Mouse (Mus musculus) testis, adult 2 months (tissue): ENCODE data around the gene Cfap157. TPM values are rescaled to one million over a fixed set of nuclear protein-coding genes. Genes with fewer than 3 reads are reported as not detected.

Source experiments
- H3K27ac ChIP-seq: fragments of 200-500 bp; 2 replicates; pipeline ENCODE4 v1.5.1; 2012; ENCODE audit warnings: low read depth, low read length; ENCODE audit not compliant: control insufficient read depth, insufficient read depth
- H3K27me3 ChIP-seq: fragments of 200-500 bp; 2 replicates; pipeline ENCODE4 v1.6.1; 2012; ENCODE audit warnings: mild to moderate bottlenecking, low read length, moderate library complexity; ENCODE audit not compliant: control insufficient read depth, insufficient read depth
- H3K36me3 ChIP-seq: fragments of 200-500 bp; 2 replicates; pipeline ENCODE4 v1.6.1; 2012; ENCODE audit warnings: mild to moderate bottlenecking, low read length; ENCODE audit not compliant: control insufficient read depth, insufficient read depth
- H3K4me1 ChIP-seq: fragments of 200-500 bp; 2 replicates; pipeline ENCODE4 v1.6.1; 2012; ENCODE audit warnings: low read length; ENCODE audit not compliant: control insufficient read depth, insufficient read depth
- H3K4me3 ChIP-seq: fragments of 200-500 bp; 2 replicates; pipeline ENCODE4 v1.5.1; 2012; ENCODE audit warnings: low read depth, mild to moderate bottlenecking, low read length, moderate library complexity, mixed read lengths; ENCODE audit not compliant: control insufficient read depth
- CTCF ChIP-seq: fragments of 200-500 bp; IDR thresholded peaks from 2 replicates; pipeline ENCODE4 v1.5.1; 2012; ENCODE audit warnings: low read depth, mild to moderate bottlenecking, inconsistent platforms, low read length, moderate library complexity; ENCODE audit not compliant: control insufficient read depth, insufficient read depth, insufficient replicate concordance
- POLR2A ChIP-seq: fragments of 200-500 bp; IDR thresholded peaks from 2 replicates; pipeline ENCODE4 v1.6.1; 2012; ENCODE audit warnings: low read depth, mild to moderate bottlenecking, inconsistent platforms, low read length, moderate library complexity; ENCODE audit not compliant: control insufficient read depth
- polyA plus RNA-seq: library from polyadenylated mRNA; depleted of rRNA; stranded (reverse); fragments of >200 nt; gene quantifications from 2 replicates; pipeline ENCODE4 v1.2.3, GENCODE M21; 2012

The Cfap157 gene
- polyA plus RNA-seq, 1 experiment: 51.6 TPM

DNA sequence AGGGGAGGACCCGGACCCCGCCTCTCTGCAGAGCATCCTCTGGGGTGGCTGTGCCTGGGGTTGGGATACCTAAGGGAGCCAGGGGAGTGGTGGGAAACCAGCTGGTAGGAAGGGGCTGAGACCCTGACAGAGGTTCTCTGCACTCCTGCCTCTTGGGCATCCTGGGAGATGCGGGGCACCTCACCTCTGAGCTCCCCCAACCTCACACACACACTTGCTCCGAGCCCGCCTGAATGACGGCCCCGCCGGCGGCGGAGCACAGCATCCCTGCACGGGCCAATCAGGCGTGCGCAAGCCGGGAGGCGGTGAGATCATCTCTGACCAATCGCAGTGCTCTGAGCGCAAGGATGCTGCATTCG is 42.1 kb downstream of the Cfap157 start:
- TF ChIP-seq CTCF (no peak), POLR2A (no peak)
- Histone ChIP-seq H3K27me3 (no peaks in the 10 kb centered on the region), H3K4me1 (peaks cover 16% of the 10 kb centered on the region), H3K27ac (no peak overlapping the region), H3K36me3 (no peaks in the 10 kb centered on the region), H3K4me3 (no peak overlapping the region)

DNA sequence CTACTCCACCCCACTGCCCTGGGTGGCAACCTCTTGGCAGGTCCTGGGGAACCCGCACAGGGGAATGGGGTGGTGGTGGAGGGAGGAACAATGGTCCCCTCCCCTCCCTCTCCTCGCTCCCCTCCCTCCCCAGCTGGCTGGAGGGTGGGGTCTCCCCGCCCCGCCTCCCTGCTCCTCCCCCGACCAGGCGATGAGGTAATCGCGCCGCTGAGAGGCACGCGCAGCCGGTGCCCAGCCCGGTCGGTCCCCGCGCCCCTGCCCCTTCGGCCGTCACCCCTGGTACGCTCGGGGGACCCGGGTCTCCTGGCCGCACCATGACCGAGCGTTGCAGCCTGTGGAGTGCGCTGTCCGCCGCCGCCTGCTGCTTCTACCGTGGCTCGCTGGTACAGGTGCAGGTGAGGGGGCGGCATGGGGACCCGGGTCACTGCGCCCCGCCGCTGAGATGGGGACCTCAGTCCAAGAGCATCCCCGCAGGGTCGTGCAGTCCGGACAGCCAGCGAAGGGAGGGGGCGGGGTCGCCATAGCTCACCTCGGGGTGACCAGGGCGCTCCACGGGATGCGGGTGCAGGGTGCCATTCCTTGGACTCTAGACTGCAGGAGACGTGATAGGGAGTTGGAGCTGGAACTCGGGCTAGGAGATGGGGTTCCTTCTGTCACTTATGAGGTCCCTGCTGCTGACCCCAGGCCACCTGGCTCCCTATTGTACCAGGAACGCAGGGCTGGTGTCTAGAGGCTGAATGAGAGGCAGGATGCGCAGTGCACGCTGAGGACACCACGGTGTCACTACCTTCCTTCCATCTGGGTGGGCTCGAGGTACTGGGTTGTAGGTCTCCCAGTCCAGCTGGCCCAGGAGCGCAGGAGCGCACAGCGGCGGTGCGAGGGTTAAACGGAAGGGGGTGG is 42.7 kb downstream of the Cfap157 start:
- no peaks in the 10 kb centered on the region for H3K27me3 ChIP-seq
- H3K4me1 ChIP-seq: peaks cover 16% of the 10 kb centered on the region
- no peak for TF ChIP-seq POLR2A
- TF ChIP-seq CTCF: no peak
- H3K27ac ChIP-seq: no peak overlapping the region
- no peaks in the 10 kb centered on the region for H3K36me3 ChIP-seq
- H3K4me3 ChIP-seq: peak overlapping the region; percentile 52

GRCm38 (mm10) chr2:32740916-32741272 is 43.3 kb downstream of the Cfap157 start, which contains the start of gene 6330409D20Rik:
Gene 6330409D20Rik (minus strand): TSS chr2:32741016.
- no peaks in the 10 kb centered on the region for H3K27me3 ChIP-seq
- peak within 1 kb of the TSS; percentile 52 for H3K4me3 ChIP-seq
- no peak within 1 kb of the TSS for H3K27ac ChIP-seq
- peaks cover 16% of the 10 kb centered on the region for H3K4me1 ChIP-seq
- H3K36me3 ChIP-seq: no peaks in the 10 kb centered on the region
- TF ChIP-seq CTCF: no peak
- TF ChIP-seq POLR2A: no peak

DNA sequence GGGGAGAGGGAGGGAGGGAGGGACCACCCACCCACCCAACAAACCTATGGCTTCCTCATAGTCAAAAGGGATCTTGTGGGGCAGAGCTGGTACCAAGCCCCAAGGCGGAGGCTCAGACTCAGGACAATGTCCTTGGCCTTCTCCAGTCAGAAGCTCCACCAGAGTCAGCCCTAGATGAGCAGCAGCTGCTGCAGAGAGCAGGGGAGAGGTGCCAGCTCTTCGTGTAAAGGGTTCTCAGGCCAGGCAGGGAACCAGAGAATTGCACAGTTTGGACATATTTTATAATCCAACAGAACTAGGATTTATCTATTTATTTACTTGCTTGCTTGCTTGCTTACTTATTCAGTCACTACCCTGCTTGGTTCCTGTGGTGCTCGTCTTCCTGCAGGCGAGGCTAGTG is 44.9 kb downstream of the Cfap157 start:
- H3K4me3 ChIP-seq: no peak overlapping the region
- no peaks in the 10 kb centered on the region for H3K27me3 ChIP-seq
- H3K27ac ChIP-seq: no peak overlapping the region
- no peaks in the 10 kb centered on the region for H3K36me3 ChIP-seq
- peaks cover 16% of the 10 kb centered on the region for H3K4me1 ChIP-seq
- TF ChIP-seq POLR2A (no peak), CTCF (no peak)

DNA sequence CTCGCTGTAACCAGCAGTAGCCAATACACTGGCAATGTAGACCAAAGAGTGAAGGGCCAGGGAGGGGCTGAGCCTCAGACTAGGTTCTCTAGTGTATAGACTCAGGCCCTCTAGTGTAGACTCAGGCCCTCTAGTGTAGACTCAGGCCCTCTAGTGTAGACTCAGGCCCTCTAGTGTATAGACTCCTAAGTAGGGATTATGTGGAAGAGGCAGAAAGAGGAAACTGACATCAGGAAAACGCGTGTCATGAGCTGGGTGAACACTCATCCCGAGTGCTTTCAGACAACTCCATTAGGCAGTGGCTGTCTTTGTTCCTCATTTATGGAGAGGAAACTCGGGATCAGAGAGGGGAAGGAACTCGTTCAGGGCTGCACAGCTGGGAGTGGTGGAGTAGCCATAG is 47.2 kb downstream of the Cfap157 start:
- Histone ChIP-seq H3K27ac (no peak overlapping the region), H3K4me3 (no peak overlapping the region), H3K4me1 (peaks cover 12% of the 10 kb centered on the region), H3K36me3 (no peaks in the 10 kb centered on the region), H3K27me3 (no peaks in the 10 kb centered on the region)
- TF ChIP-seq POLR2A (no peak), CTCF (no peak)

- Histone ChIP-seq H3K36me3 (no peaks in the 10 kb centered on the region), H3K4me1 (peaks cover 5% of the 10 kb centered on the region), H3K27me3 (no peaks in the 10 kb centered on the region), H3K27ac (no peak overlapping the region), H3K4me3 (no peak overlapping the region)
- TF ChIP-seq POLR2A (no peak), CTCF (no peak)
These were observed 47.9 kb downstream of the Cfap157 start for GRCm38 (mm10) chr2:32736306-32736829.

GRCm38 (mm10) chr2:32734933-32735332 is 49.3 kb downstream of the Cfap157 start:
- H3K27me3 ChIP-seq: no peaks in the 10 kb centered on the region
- no peak overlapping the region for H3K27ac ChIP-seq
- H3K4me1 ChIP-seq: no peaks in the 10 kb centered on the region
- TF ChIP-seq CTCF (no peak), POLR2A (no peak)
- no peaks in the 10 kb centered on the region for H3K36me3 ChIP-seq
- no peak overlapping the region for H3K4me3 ChIP-seq

DNA sequence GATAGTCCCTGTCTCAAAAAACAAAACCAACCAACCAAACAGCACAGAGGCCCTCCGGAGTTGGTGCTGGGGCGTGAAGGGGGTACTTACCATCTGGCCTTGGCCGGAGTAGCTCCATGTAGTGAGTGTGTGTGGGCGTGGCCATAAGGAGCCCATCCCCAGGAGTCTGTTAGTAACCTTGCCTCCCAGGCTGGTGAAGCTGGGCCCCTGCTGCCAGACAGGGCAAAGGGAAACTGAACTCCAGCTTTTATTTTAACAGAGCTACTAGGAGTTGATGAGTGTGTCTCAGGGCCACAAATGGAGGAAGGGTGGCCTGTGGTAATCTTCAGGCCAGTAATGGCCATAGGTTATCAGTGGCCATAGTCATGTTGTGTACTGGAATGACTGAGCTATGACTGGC is 49.7 kb downstream of the Cfap157 start:
- Histone ChIP-seq H3K4me1 (no peaks in the 10 kb centered on the region), H3K27ac (no peak overlapping the region)
- TF ChIP-seq CTCF (no peak), POLR2A (no peak)

More for the DNA sequence above, 49.7 kb downstream of the Cfap157 start:
- Histone ChIP-seq H3K36me3 (no peaks in the 10 kb centered on the region), H3K4me3 (no peak overlapping the region), H3K27me3 (no peaks in the 10 kb centered on the region)
